Mouse (Mus musculus) embryonic facial prominence, embryonic 15.5 days (tissue): ENCODE results near the gene BC049715. TPM values are rescaled to one million over a fixed set of nuclear protein-coding genes. Genes with fewer than 3 reads are reported as not detected.
"Not testable (repeated sequence)": the region's sequence is repeated elsewhere in the genome, so short reads cannot be mapped to it uniquely, and the experiment has no call there.

Experiments used
- ATAC-seq: fragments of 200-750 bp; cut with Nextera tagmentation; 2 replicates; pipeline ENCODE4 v1.8.0; 2017; ENCODE audit warnings: low read depth, moderate TSS enrichment; ENCODE audit not compliant: insufficient number of reproducible peaks, low FRiP score, low TSS enrichment
- H3K27ac ChIP-seq: fragments of 300-500 bp; sonication (generic); replicated peaks from 2 replicates; pipeline ENCODE4 v1.5.1; 2015; ENCODE audit warnings: mild to moderate bottlenecking, inconsistent platforms
- H3K27me3 ChIP-seq: fragments of 300-500 bp; sonication (generic); 2 replicates; pipeline ENCODE4 v1.6.1; 2015; ENCODE audit warnings: inconsistent platforms
- H3K36me3 ChIP-seq: fragments of 300-500 bp; sonication (generic); 2 replicates; pipeline ENCODE4 v1.6.1; 2015; ENCODE audit warnings: mild to moderate bottlenecking, inconsistent platforms
- H3K4me1 ChIP-seq: fragments of 300-500 bp; sonication (generic); 2 replicates; pipeline ENCODE4 v1.6.1; 2015; ENCODE audit warnings: inconsistent platforms
- H3K4me2 ChIP-seq: fragments of 300-500 bp; sonication (generic); replicated peaks from 2 replicates; pipeline ENCODE4 v1.6.1; 2015; ENCODE audit warnings: mild to moderate bottlenecking, inconsistent platforms
- H3K4me3 ChIP-seq: fragments of 300-500 bp; sonication (generic); replicated peaks from 2 replicates; pipeline ENCODE4 v1.5.1; 2015; ENCODE audit warnings: mild to moderate bottlenecking, inconsistent platforms
- H3K9ac ChIP-seq: fragments of 300-500 bp; sonication (generic); 2 replicates; pipeline ENCODE4 v1.6.1; 2015; ENCODE audit warnings: inconsistent platforms
- H3K9me3 ChIP-seq: fragments of 300-500 bp; sonication (generic); replicated peaks from 2 replicates; pipeline ENCODE4 v1.6.1; 2016; ENCODE audit warnings: inconsistent platforms
- WGBS: fragments of 180-500 bp; shearing (Covaris S2); methylation state at CpG from one replicate; pipeline ENCODE4 v1.1.7; 2015; 5-methylcytosine and 5-hydroxymethylcytosine counted together
- polyA plus RNA-seq: library from polyadenylated mRNA; unstranded; fragments of >200 nt; fragmentation: Nextera tagmentation; extraction: Ambion mirVana; gene quantifications from 2 replicates; pipeline ENCODE4 v1.2.1, GENCODE M21; 2015

The BC049715 gene
- 1.2 and 3.7 TPM in 2 replicates for polyA plus RNA-seq

DNA sequence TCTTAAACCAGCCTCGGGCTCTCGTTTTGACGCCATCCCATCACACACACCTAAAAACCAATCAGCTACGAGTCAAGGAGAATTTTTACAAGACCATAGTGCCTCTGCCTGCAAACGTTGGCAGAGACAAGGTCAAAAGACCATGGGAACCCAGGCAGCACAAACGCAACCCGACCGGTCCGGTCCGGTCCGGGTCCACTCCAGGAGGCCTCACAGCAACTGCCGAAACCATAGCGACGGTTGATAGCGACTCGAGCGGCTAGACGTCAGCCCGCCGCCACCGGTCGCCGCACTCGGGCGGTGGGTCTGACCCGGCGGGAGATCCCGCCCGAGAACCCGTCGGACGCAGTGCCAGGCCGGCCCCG lies at the start of gene BC049715:
TSS of gene BC049715 (plus strand) at position 111 of the 365 bp plus-strand sequence.
- peak within 1 kb of the TSS; percentile 68 for H3K4me2 ChIP-seq
- H3K4me1 ChIP-seq: peaks cover 5% of the 10 kb centered on the region
- H3K27ac ChIP-seq: peak within 1 kb of the TSS; percentile 89
- H3K4me3 ChIP-seq: peak within 1 kb of the TSS; percentile 100
- H3K36me3 ChIP-seq: peaks cover 24% of the 10 kb centered on the region
- WGBS: under 1% methylated on average over 33 of the region's 34 CpGs
- H3K27me3 ChIP-seq: peaks cover 4% of the 10 kb centered on the region; the same call in 1 of the 2 replicates
- H3K9ac ChIP-seq: peak within 1 kb of the TSS; percentile 99
- ATAC-seq: no peak
- H3K9me3 ChIP-seq: no peaks in the 10 kb centered on the region

DNA sequence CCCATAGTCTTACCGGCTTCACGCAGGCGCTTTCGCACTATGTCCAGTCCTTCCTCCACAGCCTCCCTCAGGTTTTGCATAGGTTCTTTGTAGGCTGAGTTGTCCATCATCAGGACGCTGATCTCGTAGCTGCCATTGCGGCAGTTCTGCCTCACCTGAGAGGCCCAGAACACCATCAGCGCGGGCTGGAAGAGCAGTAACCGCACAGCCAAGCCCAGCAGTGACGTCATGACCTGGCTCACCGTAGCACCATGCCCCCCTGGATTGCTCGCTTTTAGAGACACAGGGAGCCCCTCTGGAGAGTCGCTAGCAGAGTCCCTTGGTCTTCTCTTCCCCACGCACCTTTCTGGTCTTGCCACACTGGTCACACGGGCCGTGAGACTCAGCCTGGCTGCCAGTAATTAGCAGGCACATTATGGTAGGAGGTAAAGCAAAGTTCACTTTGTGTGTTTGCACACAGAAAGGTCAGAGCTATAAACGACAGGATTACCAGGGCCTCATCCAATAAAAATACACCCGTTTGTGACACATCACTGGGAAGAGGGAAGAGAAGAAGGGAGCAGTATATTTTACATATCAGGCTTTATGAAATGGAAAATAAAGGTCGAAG lies 45.9 kb upstream of the BC049715 start, which contains the start of gene Gucy2c:
TSS of gene Gucy2c (minus strand) at position 389 of the 610 bp plus-strand sequence.
- H3K9ac ChIP-seq: no peak within 1 kb of the TSS

DNA sequence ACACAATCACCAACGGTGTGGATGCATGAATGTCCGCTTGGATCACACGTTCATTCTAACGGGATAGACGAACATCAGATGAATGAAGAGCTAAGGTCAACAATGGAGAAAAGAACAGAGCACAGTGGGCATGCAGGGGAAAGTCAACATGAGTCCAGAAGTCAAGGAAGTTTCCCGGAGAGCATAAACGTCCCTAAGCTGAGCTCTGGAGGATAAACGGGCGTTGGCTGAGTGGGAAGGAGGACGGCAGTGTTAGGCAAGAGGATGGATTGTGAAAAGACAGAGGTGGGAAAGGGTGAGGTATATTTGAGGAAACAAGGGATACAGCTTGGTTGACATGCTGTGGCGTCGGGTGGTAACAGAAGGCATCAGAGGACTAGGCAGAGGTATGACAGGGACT lies 45.3 kb upstream of the BC049715 start:
- ATAC-seq: no peak
- H3K36me3 ChIP-seq: no peaks in the 10 kb centered on the region
- no peak overlapping the region for H3K4me2 ChIP-seq
- no peaks in the 10 kb centered on the region for H3K9me3 ChIP-seq
- no peaks in the 10 kb centered on the region for H3K4me1 ChIP-seq
- H3K27me3 ChIP-seq: no peaks in the 10 kb centered on the region
- no peak overlapping the region for H3K9ac ChIP-seq
- WGBS: 86% methylated on average over 12 of the region's 12 CpGs
- no peak overlapping the region for H3K4me3 ChIP-seq
- H3K27ac ChIP-seq: no peak overlapping the region

More for the DNA sequence above, 45.9 kb upstream of the BC049715 start, which contains the start of gene Gucy2c:
- Histone ChIP-seq H3K4me3 (no peak within 1 kb of the TSS), H3K9me3 (no peaks in the 10 kb centered on the region), H3K4me2 (no peak within 1 kb of the TSS), H3K27me3 (no peaks in the 10 kb centered on the region), H3K27ac (no peak within 1 kb of the TSS), H3K36me3 (no peaks in the 10 kb centered on the region), H3K4me1 (no peaks in the 10 kb centered on the region)
- no peak for ATAC-seq
- 79% methylated on average over 20 of the region's 20 CpGs for WGBS

DNA sequence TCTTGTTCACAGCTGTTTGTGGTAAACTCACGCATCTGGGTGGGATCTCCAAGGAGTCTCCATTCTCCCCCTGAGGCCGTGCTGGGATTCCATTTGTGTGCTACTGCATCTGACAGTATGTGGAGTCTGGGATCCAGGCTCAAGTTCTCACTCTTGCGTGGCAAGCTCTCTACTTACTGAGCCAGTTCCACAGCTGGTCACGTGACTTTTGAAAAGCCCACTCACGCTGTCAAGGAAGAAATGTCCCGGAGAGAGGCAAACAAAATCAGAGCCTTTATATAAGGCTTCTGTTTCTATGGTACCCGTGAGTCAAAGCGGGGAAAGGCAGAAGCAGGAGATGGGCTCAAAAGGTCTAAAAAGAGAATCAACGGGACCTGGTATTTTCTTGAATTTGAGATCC lies 44.7 kb upstream of the BC049715 start:
- no peak for ATAC-seq
- no peak overlapping the region for H3K4me3 ChIP-seq
- no peaks in the 10 kb centered on the region for H3K27me3 ChIP-seq
- H3K27ac ChIP-seq: no peak overlapping the region
- H3K9ac ChIP-seq: no peak overlapping the region
- WGBS: 69% methylated on average over 9 of the region's 9 CpGs
- no peaks in the 10 kb centered on the region for H3K36me3 ChIP-seq
- no peaks in the 10 kb centered on the region for H3K4me1 ChIP-seq
- H3K9me3 ChIP-seq: no peaks in the 10 kb centered on the region
- no peak overlapping the region for H3K4me2 ChIP-seq

DNA sequence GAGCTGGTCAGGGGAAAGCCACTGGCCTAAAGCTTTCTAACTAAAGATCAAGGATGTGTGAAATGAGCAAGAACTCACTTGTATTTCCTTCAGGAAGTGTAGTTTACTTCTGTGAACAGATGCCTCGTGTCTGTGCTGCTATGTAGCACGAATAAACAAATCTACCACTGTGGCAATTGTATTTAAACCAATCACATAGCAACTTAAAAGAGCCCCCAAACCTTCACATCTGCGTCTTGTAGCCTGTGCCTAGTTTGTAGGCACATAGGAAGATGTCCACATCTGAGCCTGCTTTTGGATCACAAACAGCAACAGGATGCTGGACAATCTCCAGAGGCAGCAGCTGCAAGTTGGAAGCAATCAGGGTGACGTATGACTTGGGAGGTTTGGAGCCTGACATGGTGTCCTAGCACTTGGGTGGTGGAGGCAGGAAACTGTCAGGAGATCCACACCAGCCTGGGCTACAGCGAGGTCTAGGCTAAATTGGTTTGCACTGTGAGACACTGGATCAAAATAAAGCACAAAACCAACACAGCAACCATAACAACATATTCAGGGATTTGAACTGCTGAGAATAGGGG lies 37.9 kb upstream of the BC049715 start:
- ATAC-seq: no peak
- Histone ChIP-seq H3K27me3 (no peaks in the 10 kb centered on the region), H3K4me2 (no peak overlapping the region), H3K4me1 (peaks cover 8% of the 10 kb centered on the region; the same call in 1 of the 2 replicates), H3K27ac (no peak overlapping the region), H3K36me3 (no peaks in the 10 kb centered on the region), H3K9ac (no peak overlapping the region), H3K4me3 (no peak overlapping the region), H3K9me3 (no peaks in the 10 kb centered on the region)
- WGBS: 51% methylated on average over 5 of the region's 5 CpGs

DNA sequence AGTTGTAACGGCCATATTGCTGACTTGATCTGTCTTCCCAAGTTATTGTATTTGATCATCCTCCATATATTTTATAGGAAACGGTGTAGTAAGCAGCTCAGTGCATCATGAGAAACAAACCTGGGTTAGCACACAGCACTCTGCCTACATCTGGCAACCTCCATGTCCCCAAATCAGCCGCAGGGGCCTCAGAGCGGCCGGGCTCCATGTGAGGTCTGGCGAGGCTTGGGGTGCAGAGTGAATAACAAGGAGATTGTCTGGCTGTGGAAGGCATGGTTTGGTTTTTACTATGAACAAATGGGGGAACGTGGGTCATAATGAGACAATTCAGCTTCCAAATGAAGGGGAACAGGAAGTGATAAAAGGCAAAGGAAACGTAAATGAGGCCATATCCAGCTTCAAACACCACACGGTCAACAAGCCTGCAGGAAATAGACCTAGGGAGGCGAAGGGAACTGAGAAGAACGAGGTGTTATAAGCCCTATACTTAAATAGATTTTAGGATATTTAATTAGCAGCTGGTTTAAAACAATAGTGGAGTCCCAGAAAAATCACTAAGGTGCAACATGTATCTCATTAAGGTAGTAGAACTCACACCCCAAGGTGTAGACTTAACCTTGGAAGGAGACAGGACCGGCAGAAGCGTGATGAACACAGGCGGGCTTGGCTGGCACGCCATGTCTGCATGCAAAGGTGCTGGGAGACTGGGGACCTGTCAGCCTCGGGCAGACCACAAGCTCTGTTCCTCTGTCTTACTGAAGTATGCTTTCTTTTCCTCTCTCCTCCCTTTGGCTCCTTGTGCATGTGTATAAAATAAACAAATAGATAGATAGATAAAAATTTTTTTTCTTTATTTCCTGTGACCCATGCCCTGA lies 34.3 kb upstream of the BC049715 start:
- Histone ChIP-seq H3K4me1 (peaks cover 8% of the 10 kb centered on the region; the same call in 1 of the 2 replicates), H3K4me3 (peak overlapping the region; percentile 40), H3K27me3 (no peaks in the 10 kb centered on the region), H3K4me2 (peak overlapping the region; percentile 67), H3K36me3 (no peaks in the 10 kb centered on the region), H3K9ac (0 out of 2 replicates have a peak overlapping the region, but pooled peaks have one; percentile 13), H3K9me3 (no peaks in the 10 kb centered on the region), H3K27ac (no peak overlapping the region)
- ATAC-seq: no peak
- WGBS: 21% methylated on average over 16 of the region's 16 CpGs

DNA sequence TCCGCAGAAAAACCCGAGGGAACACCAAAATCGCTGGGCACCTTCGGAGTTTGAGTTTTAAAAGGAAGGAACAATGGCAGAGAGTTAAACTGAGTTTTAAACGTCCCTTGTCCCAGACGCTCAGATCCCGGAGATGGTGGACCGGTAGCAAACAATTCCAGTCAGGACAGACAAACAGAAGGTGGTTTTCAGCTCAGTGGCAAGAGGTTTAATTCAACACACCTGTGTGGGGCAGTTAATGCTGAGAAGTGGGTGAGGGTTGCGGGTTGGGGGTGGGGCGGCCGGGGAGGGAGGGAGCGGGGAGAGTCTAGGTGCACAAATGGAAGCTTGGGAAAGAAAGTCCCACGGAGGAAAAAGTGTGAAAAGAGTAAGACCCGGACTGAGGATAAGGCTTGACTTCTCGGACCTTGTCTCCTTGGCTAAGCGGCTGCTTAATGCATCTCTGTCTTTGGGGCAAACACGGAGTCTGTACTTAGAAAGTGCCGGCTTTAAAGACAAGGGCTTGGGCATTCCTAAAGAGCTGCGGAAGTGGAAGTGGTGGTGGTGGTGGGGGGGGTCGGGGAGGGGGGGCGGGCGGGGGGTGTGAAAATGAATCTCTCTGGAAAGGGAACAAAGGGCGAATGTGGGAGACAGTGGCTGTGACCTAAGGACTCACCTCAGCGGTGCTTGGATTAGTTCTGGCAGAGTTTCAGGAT lies 33.4 kb upstream of the BC049715 start:
- no peaks in the 10 kb centered on the region for H3K27me3 ChIP-seq
- WGBS: under 1% methylated on average over 24 of the region's 24 CpGs
- H3K27ac ChIP-seq: no peak overlapping the region
- H3K4me2 ChIP-seq: peak overlapping the region; percentile 67
- peaks cover 8% of the 10 kb centered on the region; the same call in 1 of the 2 replicates for H3K4me1 ChIP-seq
- H3K9ac ChIP-seq: 0 out of 2 replicates have a peak overlapping the region, but pooled peaks have one; percentile 13
- ATAC-seq: no peak
- H3K4me3 ChIP-seq: peak overlapping the region; percentile 40
- H3K36me3 ChIP-seq: no peaks in the 10 kb centered on the region
- H3K9me3 ChIP-seq: no peaks in the 10 kb centered on the region

DNA sequence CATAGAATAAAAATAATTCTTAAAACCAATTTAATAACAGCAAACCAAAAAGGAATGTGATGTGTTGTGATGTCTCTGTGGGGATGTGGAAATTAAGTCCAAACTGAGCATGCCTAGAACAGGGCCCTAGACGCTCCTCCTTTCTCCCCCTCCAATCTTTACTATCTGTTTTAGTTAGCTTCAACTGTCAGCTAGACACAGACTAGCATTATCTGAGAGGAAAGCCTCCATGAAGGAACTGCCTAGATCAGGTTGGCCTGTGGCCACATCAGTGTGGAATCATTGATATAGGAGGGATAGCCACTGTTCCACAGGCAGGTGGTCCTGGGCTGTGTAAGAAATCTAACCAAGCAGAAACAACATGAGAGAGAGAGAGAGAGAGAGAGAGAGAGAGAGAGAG lies 32.3 kb upstream of the BC049715 start:
- H3K27ac ChIP-seq: no peak overlapping the region
- no peak overlapping the region for H3K9ac ChIP-seq
- H3K4me2 ChIP-seq: no peak overlapping the region
- no peak for ATAC-seq
- WGBS: 36% methylated on average over 1 of the region's 1 CpGs
- H3K36me3 ChIP-seq: no peaks in the 10 kb centered on the region
- peaks cover 8% of the 10 kb centered on the region; the same call in 1 of the 2 replicates for H3K4me1 ChIP-seq
- no peaks in the 10 kb centered on the region for H3K27me3 ChIP-seq
- H3K9me3 ChIP-seq: no peaks in the 10 kb centered on the region
- no peak overlapping the region for H3K4me3 ChIP-seq

DNA sequence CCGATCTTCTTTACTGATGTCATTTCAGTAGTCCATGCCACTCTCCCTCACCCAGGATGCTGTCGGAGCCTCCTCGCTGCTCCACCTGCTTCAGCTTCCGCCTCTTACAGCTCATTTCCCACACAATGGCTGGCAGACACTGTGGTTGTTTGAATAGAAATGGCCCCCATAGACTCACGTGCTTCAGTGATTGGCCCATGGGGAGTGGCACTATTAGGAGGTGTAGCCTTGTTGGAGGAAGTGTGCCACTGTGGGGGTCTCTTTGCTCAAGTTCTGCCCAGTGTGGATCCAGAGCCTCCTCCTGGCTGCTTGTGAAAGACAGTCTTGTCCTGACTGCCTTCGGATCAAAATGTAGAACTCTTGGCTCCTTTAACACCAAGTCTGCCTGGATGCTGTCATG lies 31.6 kb upstream of the BC049715 start:
- H3K27ac ChIP-seq: no peak overlapping the region
- H3K9me3 ChIP-seq: no peaks in the 10 kb centered on the region
- no peak overlapping the region for H3K4me3 ChIP-seq
- H3K4me1 ChIP-seq: peaks cover 8% of the 10 kb centered on the region; the same call in 1 of the 2 replicates
- no peaks in the 10 kb centered on the region for H3K36me3 ChIP-seq
- H3K4me2 ChIP-seq: no peak overlapping the region
- no peaks in the 10 kb centered on the region for H3K27me3 ChIP-seq
- H3K9ac ChIP-seq: no peak overlapping the region
- ATAC-seq: no peak
- 58% methylated on average over 6 of the region's 6 CpGs for WGBS

DNA sequence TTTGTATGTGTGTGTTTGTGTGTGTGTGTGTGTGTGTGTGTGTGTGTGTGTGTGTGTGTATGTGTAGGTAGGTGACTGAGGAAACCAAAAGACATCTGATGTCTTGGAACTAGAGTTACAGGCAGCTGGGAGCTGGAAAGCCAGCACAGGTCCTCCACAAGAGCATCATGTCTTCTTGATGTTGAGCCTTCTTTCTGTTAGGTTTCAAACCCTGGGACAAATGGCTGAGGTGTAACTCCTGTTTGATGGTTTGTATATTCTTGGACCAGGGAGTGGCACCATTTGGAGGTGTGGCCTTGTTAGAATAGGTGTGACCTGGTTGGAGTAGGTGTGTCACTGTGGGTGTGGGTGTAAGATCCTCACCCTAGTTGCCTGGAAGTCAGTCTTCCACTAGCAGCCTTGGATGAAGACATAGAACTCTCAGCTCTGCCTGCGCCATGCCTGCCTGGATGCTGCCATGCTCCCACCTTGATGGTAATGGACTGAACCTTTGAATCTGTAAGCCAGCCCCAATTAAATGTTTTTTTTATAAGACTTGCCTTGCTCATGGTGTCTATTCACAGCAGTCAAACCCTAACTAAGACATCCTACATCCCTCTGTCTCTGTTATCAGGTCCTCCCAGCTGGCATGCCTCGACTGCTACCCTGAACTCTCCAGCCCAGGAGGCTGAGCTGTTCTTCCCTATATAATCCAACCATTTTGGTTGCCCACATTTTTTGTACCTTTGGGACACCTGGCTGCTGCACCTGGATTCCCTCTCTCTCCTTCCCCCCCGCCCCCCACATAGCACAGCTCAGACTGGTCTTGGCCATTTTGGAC lies 29.3 kb upstream of the BC049715 start:
- not testable (repeated sequence) for H3K9ac ChIP-seq, H3K27ac ChIP-seq, H3K4me3 ChIP-seq, ATAC-seq, H3K9me3 ChIP-seq, H3K27me3 ChIP-seq, H3K4me2 ChIP-seq, H3K36me3 ChIP-seq
- WGBS: 88% methylated on average over 3 of the region's 3 CpGs
- H3K4me1 ChIP-seq: peaks cover 11% of the 10 kb centered on the region
